Mouse (Mus musculus): ENCODE data around the gene Golga3. TPM values are rescaled to one million over a fixed set of nuclear protein-coding genes. Genes with fewer than 3 reads are reported as not detected.

Golga3 gene
- 38.9 TPM for total RNA-seq (2023)

DNA sequence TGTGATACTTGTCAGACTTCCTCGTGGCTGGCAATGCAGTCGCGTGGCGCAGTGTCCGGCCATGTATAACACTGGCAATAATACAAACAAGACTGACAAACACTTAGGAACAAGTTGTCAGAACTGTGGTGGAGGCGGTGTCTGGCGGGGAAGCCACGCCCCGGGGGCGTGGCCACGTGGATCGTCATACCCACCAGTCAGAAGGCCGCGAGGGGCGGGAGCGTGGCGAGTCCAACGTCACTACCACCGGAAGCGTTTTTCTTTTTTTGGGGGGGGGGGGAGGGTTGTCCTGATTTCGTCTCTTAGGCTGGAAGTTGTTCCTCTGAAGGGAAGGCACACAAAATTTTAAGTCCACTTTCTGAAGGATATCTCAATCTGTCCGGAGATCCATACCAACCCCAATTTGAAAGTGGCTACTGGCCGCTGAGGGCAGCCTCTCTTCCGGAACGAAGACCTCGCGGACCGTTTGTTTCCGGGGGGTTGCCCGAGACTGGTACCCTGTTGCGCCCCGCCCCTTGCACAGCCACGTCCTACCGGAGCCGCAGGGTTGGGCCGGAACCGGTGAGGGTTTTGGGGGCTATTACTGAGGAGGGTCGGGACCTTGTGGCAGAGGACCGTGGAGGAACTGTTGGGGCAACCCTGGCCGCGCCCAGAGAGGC is at the start of gene Golga3:
TSS of gene Golga3 (plus strand) at position 340 of the 659 bp plus-strand sequence.

DNA sequence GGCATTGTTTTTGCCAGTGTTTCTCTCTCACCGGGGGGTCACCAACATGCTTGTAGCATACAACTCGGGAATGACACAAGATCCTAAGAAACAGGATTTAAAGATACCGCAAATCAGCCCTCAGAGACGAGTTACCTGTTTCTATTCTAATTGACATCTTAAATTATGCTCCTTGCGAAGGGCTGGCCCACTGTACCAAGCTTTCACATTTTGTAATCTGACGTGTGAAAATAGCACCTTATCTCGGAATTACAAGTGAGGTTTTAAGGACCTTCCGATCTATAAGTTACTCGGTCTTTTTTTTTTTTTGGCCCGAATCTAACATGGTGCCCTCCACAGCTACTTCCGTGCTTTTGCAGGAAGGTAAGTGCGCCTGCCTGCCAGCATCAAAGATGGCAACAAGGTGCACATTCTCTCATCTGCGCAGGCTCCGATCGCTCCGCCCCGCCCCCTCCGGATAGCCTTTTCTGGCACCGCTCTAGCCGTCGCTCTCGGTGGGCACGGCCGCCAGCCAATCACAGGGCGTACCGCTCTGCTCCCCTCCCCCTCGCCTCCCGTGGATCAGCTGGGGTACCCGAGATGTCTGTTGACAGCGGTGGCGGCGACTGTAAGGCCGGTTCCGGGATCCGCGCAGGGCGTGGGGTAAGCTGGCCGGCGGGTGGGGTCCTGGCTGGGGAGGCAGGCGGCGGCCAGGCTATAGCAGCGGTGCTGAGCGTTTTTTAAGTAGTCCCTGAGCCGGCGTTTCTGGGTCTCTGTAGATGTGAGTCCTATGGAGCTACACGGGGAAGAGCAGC is 41.0 kb upstream of the Golga3 start, which contains the start of gene Chfr:
TSS of gene Chfr (plus strand) at position 550 of the 794 bp plus-strand sequence.

DNA sequence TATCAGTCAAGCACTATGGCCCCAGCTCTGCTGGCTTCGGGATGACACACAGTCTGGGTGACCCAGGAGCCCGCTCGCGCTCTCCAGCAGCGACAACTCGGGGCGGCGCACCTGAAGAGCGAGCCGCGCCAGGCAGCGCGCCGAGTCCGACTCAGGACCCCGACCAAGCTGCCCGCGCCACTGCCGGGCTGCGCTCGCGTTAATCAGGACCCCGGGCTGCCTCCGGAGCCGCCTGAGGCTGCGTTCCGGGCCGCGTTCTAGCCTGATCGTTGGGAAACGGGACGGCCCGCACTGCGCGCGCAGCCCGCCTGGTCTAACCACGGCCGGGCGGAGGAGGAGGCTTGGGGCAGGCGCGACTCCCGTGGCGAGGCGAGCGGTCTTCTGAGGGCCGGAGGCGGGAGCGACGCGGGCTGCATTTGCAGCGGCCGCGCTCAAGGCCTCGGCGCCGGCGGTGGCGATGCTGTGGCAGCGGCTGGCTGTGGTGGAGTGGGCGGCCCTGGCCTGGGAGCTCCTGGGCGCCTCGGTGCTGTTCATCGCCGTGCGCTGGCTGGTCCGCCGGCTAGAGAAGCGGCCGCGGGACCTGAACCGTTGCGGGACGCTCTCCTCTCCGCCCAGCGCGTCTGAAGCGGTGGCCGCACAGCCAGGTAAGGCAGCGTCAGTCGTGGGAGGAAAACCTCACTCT is 54.4 kb downstream of the Golga3 start, which contains the start of gene Ankle2:
TSS of gene Ankle2 (plus strand) at position 225 of the 682 bp plus-strand sequence.

DNA sequence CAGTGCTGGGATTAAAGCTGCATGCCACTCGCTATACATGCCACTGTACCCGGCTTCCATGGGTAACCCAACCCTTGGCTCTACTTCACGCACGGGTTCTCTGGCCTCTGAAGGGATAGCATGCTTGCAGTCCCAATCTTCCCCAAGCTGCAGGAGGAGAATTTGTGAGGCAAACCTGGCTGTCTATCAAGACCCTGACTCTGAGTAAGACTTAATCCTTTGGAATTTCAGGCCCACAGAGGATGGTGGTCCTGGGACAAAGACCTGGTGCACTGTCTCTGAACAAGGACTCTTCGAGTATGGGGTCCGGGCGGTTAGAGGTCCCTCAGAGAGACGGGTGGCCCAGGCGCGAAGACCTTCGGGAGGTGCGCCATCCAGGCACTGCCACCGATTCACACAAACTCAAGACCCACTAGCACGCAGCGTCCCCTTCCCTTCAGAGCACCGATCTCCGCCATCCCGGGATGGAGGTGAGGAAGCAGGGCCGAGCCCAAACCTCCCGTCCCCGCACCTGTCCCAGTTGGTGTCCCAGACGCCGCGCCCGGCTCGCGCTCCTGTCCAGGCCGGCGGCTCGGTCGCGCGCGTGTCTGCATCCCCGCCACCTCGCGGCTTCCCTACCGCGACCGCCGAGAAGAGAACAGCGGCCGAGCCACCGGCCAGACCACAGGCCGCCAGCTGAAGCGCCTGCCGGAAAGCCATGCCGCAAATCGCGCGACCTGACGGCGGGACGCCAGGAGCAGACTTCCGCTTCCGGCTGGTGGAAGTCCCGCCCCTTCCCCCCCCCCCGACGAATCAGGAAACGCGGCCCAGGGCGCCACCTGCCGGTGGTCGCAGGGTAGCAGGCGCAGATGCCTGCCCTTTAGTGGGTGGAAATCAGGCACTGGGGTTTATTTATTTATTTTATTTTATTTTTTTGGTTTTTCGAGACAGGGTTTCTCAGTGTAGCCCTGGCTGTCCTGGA is 92.9 kb downstream of the Golga3 start, which contains the start of gene Pgam5:
TSS of gene Pgam5 (minus strand) at position 773 of the 961 bp plus-strand sequence.

Other genes starting within 250 kb of the Golga3 start
- gene Zfp932, start 180.2 kb upstream of the Golga3 start, total RNA-seq (2023) = 22.6 TPM
- 7.0 TPM for gene Gm17655, start 104.2 kb upstream of the Golga3 start, total RNA-seq (2023)
- gene Gm35315, start 82.3 kb upstream of the Golga3 start, total RNA-seq (2023) = 0.67 TPM
- gene Plcxd1, start 76.7 kb upstream of the Golga3 start, total RNA-seq (2023) = 0.43 TPM
- gene Gtpbp6, start 68.5 kb upstream of the Golga3 start, total RNA-seq (2023) = 118 TPM
- 9.0 TPM for gene Zfp605, start 66.6 kb upstream of the Golga3 start, total RNA-seq (2023)
- gene Chfr, start 40.9 kb upstream of the Golga3 start, total RNA-seq (2023) = 82.8 TPM
- 61.2 TPM for gene Ankle2, start 54.3 kb downstream of the Golga3 start, total RNA-seq (2023)
- gene Pgam5, start 93.2 kb downstream of the Golga3 start, total RNA-seq (2023) = 43.3 TPM
- gene Pxmp2, start 109.5 kb downstream of the Golga3 start, total RNA-seq (2023) = 1.2 TPM
- 9.4 TPM for gene Pole, start 109.6 kb downstream of the Golga3 start, total RNA-seq (2023)
- gene P2rx2, start 166.5 kb downstream of the Golga3 start, total RNA-seq (2023) = 0.40 TPM
- gene Lrcol1, start 168.0 kb downstream of the Golga3 start, total RNA-seq (2023) = not detected